Mouse (Mus musculus) MEL (cell line): ENCODE results near the gene Cbr1. TPM values are rescaled to one million over a fixed set of nuclear protein-coding genes. Genes with fewer than 3 reads are reported as not detected.

Source experiments
- DNase-seq: peaks from one replicate; pipeline ENCODE4 v3.0.0; 2011; ENCODE audit warnings: low read depth, low spot score
- H3K27ac ChIP-seq: 2 replicates; pipeline ENCODE4 v1.5.1; 2012; ENCODE audit warnings: low read depth, mild to moderate bottlenecking, control low read depth, low read length, moderate library complexity; ENCODE audit not compliant: control insufficient read depth
- H3K27me3 ChIP-seq, 2 experiments: fragments of 150-350 bp in 1 of 2; sonication (generic) in 1 of 2; 2 replicates each; pipeline ENCODE4 v1.6.1; 2012; ENCODE audit warnings: low read length in 2 of 2, mild to moderate bottlenecking in 2 of 2, improper control_type of control experiment in 1 of 2, moderate library complexity in 1 of 2; ENCODE audit not compliant: insufficient read depth in 2 of 2, control insufficient read depth in 1 of 2
- H3K36me3 ChIP-seq, 2 experiments: 2 replicates each; pipeline ENCODE4 v1.6.1; 2012 to 2014; ENCODE audit warnings: low read length in 2 of 2, improper control_type of control experiment in 1 of 2, inconsistent platforms in 1 of 2, mild to moderate bottlenecking in 1 of 2; ENCODE audit not compliant: insufficient read depth in 2 of 2, control insufficient read depth in 1 of 2
- H3K4me1 ChIP-seq, 2 experiments: fragments of 150-350 bp in 1 of 2; sonication (generic) in 1 of 2; 2 replicates each; pipeline ENCODE4 v1.6.1; 2012; ENCODE audit warnings: low read length in 2 of 2, improper control_type of control experiment in 1 of 2, mild to moderate bottlenecking in 1 of 2; ENCODE audit not compliant: insufficient read depth in 2 of 2, control insufficient read depth in 1 of 2
- H3K4me3 ChIP-seq, 2 experiments: fragments of 150-350 bp in 1 of 2; sonication (generic) in 1 of 2; 2 replicates each; pipeline ENCODE4 v1.5.1; 2012; ENCODE audit warnings: low read depth in 2 of 2, low read length in 2 of 2, mild to moderate bottlenecking in 2 of 2, moderate library complexity in 2 of 2, control low read depth in 1 of 2, improper control_type of control experiment in 1 of 2; ENCODE audit not compliant: control insufficient read depth in 1 of 2, insufficient read depth in 1 of 2
- H3K79me2 ChIP-seq: 2 replicates; pipeline ENCODE4 v1.6.1; 2012; ENCODE audit warnings: mild to moderate bottlenecking, low read length, moderate library complexity; ENCODE audit not compliant: control insufficient read depth, poor library complexity, insufficient read depth
- H3K9ac ChIP-seq: 2 replicates; pipeline ENCODE4 v1.6.1; 2012; ENCODE audit warnings: low read depth, mild to moderate bottlenecking, control low read depth, low read length, moderate library complexity; ENCODE audit not compliant: control insufficient read depth, poor library complexity, severe bottlenecking
- H3K9me3 ChIP-seq: fragments of 150-350 bp; sonication (generic); replicated peaks from 2 replicates; pipeline ENCODE4 v1.6.1; 2012; ENCODE audit warnings: mild to moderate bottlenecking, low read length, improper control_type of control experiment, moderate library complexity; ENCODE audit not compliant: insufficient read depth
- BHLHE40 ChIP-seq: IDR thresholded peaks from 2 replicates; pipeline ENCODE4 v1.6.1; 2012; ENCODE audit warnings: low read depth, mild to moderate bottlenecking, inconsistent platforms, low read length, improper control_type of control experiment, borderline replicate concordance
- CTCF ChIP-seq, 3 experiments: IDR thresholded peaks in 2 of 3; conservative IDR thresholded peaks in 1 of 3; 2 replicates each; pipeline ENCODE4 v1.5.1; 2011 to 2012; ENCODE audit warnings: low read length in 3 of 3, low read depth in 2 of 3, mild to moderate bottlenecking in 2 of 3, improper control_type of control experiment in 1 of 3, inconsistent platforms in 1 of 3, mixed read lengths in 1 of 3, moderate library complexity in 1 of 3; ENCODE audit not compliant: control insufficient read depth in 1 of 3, insufficient read depth in 1 of 3, poor library complexity in 1 of 3, severe bottlenecking in 1 of 3
- E2F4 ChIP-seq: IDR thresholded peaks from 2 replicates; pipeline ENCODE4 v1.6.1; 2011; ENCODE audit warnings: low read depth, low read length, improper control_type of control experiment, borderline replicate concordance
- EP300 ChIP-seq, 2 experiments: IDR thresholded peaks; 2 replicates each; pipeline ENCODE4 v1.6.1; 2011; ENCODE audit warnings: improper control_type of control experiment in 2 of 2, low read length in 2 of 2, low read depth in 1 of 2, mild to moderate bottlenecking in 1 of 2
- GATA1 ChIP-seq: IDR thresholded peaks from 2 replicates; pipeline ENCODE4 v1.6.1; 2011; ENCODE audit warnings: low read depth, low read length, improper control_type of control experiment
- HCFC1 ChIP-seq: IDR thresholded peaks from 2 replicates; pipeline ENCODE4 v1.6.1; 2012; ENCODE audit warnings: low read depth, mild to moderate bottlenecking, inconsistent platforms, low read length, improper control_type of control experiment, moderate library complexity
- MAFK ChIP-seq: IDR thresholded peaks from 2 replicates; pipeline ENCODE4 v1.6.1; 2011; ENCODE audit warnings: low read depth, mild to moderate bottlenecking, low read length, improper control_type of control experiment, borderline replicate concordance
- MAZ ChIP-seq: IDR thresholded peaks from 2 replicates; pipeline ENCODE4 v1.6.1; 2012; ENCODE audit warnings: low read depth, mild to moderate bottlenecking, inconsistent platforms, low read length, improper control_type of control experiment
- MEF2A ChIP-seq: IDR thresholded peaks from 2 replicates; pipeline ENCODE4 v1.6.1; 2014; ENCODE audit warnings: low read depth, mild to moderate bottlenecking, inconsistent platforms, low read length, improper control_type of control experiment; ENCODE audit not compliant: poor library complexity, insufficient replicate concordance, severe bottlenecking; ENCODE audit errors: extremely low read depth
- MXI1 ChIP-seq: IDR thresholded peaks from 2 replicates; pipeline ENCODE4 v1.6.1; 2011; ENCODE audit warnings: mild to moderate bottlenecking, low read depth, low read length, improper control_type of control experiment
- MYB ChIP-seq: IDR thresholded peaks from 2 replicates; pipeline ENCODE4 v1.6.1; 2011; ENCODE audit warnings: mild to moderate bottlenecking, low read depth, low read length, improper control_type of control experiment
- POLR2A ChIP-seq, 2 experiments: IDR thresholded peaks; 2 replicates each; pipeline ENCODE4 v1.6.1; 2011 to 2012; ENCODE audit warnings: low read length in 2 of 2, mild to moderate bottlenecking in 2 of 2, control low read depth in 1 of 2, improper control_type of control experiment in 1 of 2, low read depth in 1 of 2, moderate library complexity in 1 of 2; ENCODE audit not compliant: control insufficient read depth in 1 of 2, insufficient read depth in 1 of 2, poor library complexity in 1 of 2
- RAD21 ChIP-seq: IDR thresholded peaks from 2 replicates; pipeline ENCODE4 v1.6.1; 2011; ENCODE audit warnings: mild to moderate bottlenecking, low read depth, low read length, improper control_type of control experiment
- RCOR1 ChIP-seq: IDR thresholded peaks from 2 replicates; pipeline ENCODE4 v1.6.1; 2012; ENCODE audit warnings: low read depth, mild to moderate bottlenecking, inconsistent platforms, low read length, improper control_type of control experiment
- UBTF ChIP-seq: IDR thresholded peaks from 2 replicates; pipeline ENCODE4 v1.6.1; 2012; ENCODE audit warnings: low read depth, mild to moderate bottlenecking, inconsistent platforms, low read length, improper control_type of control experiment, moderate library complexity, borderline replicate concordance; ENCODE audit not compliant: insufficient read depth
- USF2 ChIP-seq, 2 experiments: IDR thresholded peaks; 2 replicates each; pipeline ENCODE4 v1.6.1; 2011 to 2012; ENCODE audit warnings: improper control_type of control experiment in 2 of 2, low read length in 2 of 2, borderline replicate concordance in 1 of 2, inconsistent platforms in 1 of 2, low read depth in 1 of 2, mild to moderate bottlenecking in 1 of 2; ENCODE audit not compliant: insufficient read depth in 1 of 2
- ZC3H11A ChIP-seq: IDR thresholded peaks from 2 replicates; pipeline ENCODE4 v1.6.1; 2012; ENCODE audit warnings: low read depth, mild to moderate bottlenecking, inconsistent platforms, low read length, improper control_type of control experiment
- ZNF384 ChIP-seq: IDR thresholded peaks from 2 replicates; pipeline ENCODE4 v1.6.1; 2012; ENCODE audit warnings: low read depth, mild to moderate bottlenecking, inconsistent platforms, low read length, improper control_type of control experiment
- polyA plus RNA-seq, 2 experiments: library from polyadenylated mRNA; stranded (reverse) in 1 of 2; unstranded in 1 of 2; fragments of >175 nt in 1 of 2; fragments of >200 nt in 1 of 2; gene quantifications; 2 replicates each; pipeline versions ENCODE4 v1.2.1 to v1.2.4; 2012; ENCODE audit warnings: low replicate concordance in 2 of 2, low read depth in 1 of 2; ENCODE audit not compliant: insufficient read length in 2 of 2, insufficient read depth in 1 of 2, missing spikeins in 1 of 2
- total RNA-seq: library from RNA; depleted of rRNA; stranded (reverse); fragments of 300-350 nt; gene quantifications from 2 replicates; pipeline ENCODE4 v1.2.3, GENCODE M21; 2012

Gene Cbr1
- total and polyA plus RNA-seq, 3 experiments: 63.0 to 140 TPM; not detected in 1

DNA sequence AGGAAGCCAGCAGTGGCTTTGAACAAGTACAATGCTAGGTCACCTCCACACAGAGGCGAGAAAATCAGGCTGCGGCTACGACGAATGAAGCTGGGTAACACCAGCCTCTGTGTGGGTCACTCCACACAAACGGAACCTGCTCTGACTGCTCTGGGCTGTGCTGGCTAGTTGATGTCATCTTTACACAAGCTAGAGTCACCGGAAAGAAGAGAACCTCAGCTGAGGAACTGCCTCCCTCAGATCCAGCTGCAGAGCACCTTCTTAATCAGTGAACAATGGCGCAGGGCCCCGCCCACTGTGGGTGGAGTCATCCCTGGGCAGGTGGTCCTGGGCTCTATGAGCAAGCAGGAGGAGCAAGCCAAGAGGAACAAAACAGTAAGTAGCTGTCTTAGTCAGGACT is 19.3 kb upstream of the Cbr1 start:
- H3K4me1 ChIP-seq: no peaks in the 10 kb centered on the region
- TF ChIP-seq MYB (no peak), HCFC1 (no peak), MAZ (no peak)
- DNase-seq: peak; percentile 34
- H3K36me3 ChIP-seq: no peaks in the 10 kb centered on the region
- no peaks in the 10 kb centered on the region for H3K79me2 ChIP-seq
- H3K27me3 ChIP-seq: no peaks in the 10 kb centered on the region
- H3K27ac ChIP-seq: no peak overlapping the region
- H3K9ac ChIP-seq: no peak overlapping the region
- no peaks in the 10 kb centered on the region for H3K9me3 ChIP-seq
- H3K4me3 ChIP-seq: no peak overlapping the region

DNA sequence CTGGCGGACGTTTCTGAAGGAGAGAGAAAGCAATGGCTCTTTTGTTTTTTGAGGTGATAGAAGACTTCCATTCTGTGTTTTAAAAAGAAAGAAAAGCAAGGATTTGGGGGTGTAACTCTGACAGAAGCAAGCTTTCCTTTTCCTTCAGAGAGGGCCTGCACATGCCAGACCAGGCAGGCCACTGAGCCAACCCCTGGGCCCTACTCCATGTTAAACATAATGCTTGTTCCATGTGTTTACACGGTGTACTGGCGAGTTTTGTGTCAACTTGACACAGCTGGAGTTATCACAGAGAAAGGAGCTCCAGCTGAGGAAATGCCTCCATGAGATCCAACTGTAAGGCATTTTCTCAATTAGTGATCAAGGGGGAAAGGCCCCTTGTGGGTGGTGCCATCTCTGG is 17.4 kb upstream of the Cbr1 start:
- no peaks in the 10 kb centered on the region; a peak in 1 of 4 replicates for H3K36me3 ChIP-seq
- no peaks in the 10 kb centered on the region for H3K4me1 ChIP-seq
- no peak overlapping the region for H3K4me3 ChIP-seq
- DNase-seq: no peak
- no peaks in the 10 kb centered on the region for H3K27me3 ChIP-seq
- no peaks in the 10 kb centered on the region for H3K9me3 ChIP-seq
- H3K79me2 ChIP-seq: no peaks in the 10 kb centered on the region
- H3K27ac ChIP-seq: no peak overlapping the region
- TF ChIP-seq E2F4 (no peak), RCOR1 (no peak), RAD21 (no peak), MEF2A (no peak), GATA1 (no peak), ZNF384 (no peak), MAFK (no peak), MXI1 (no peak), USF2 (IDR thresholded peaks at IDR 0.05; ENCODE audit: borderline replicate concordance in 1 of 2, insufficient read depth in 1 of 2, low read depth in 1 of 2, low read length in 2 of 2) (no peak), EP300 (IDR thresholded peaks at IDR 0.05; ENCODE audit: low read depth in 1 of 2, low read length in 2 of 2) (no peak), ZC3H11A (no peak), UBTF (no peak), POLR2A (IDR thresholded peaks at IDR 0.05; ENCODE audit: control insufficient read depth in 1 of 2, insufficient read depth in 1 of 2, low read depth in 1 of 2, low read length in 2 of 2, poor library complexity in 1 of 2) (no peak), BHLHE40 (no peak), CTCF (IDR thresholded peaks at IDR 0.05 in 2 of 3, conservative IDR thresholded peaks at IDR 0.05 in 1 of 3; ENCODE audit: control insufficient read depth in 1 of 3, insufficient read depth in 1 of 3, low read depth in 2 of 3, low read length in 3 of 3, poor library complexity in 1 of 3, severe bottlenecking in 1 of 3) (no peak)
- TF ChIP-seq, all 39 proteins: peak for 0
- H3K9ac ChIP-seq: no peak overlapping the region
